Mouse (Mus musculus) heart, embryonic 11.5 days (tissue): ENCODE measurements around the gene Skap1. TPM values are rescaled to one million over a fixed set of nuclear protein-coding genes. Genes with fewer than 3 reads are reported as not detected.

Experiments used
- ATAC-seq: fragments of 200-750 bp; cut with Nextera tagmentation; replicated peaks from 2 replicates; pipeline ENCODE4 v1.8.0; 2017; ENCODE audit warnings: moderate library complexity; ENCODE audit not compliant: insufficient number of reproducible peaks, low FRiP score, low TSS enrichment
- H3K27ac ChIP-seq: fragments of 300-500 bp; sonication (generic); 2 replicates; pipeline ENCODE4 v1.5.1; 2014; ENCODE audit warnings: mild to moderate bottlenecking, low read depth, low read length
- H3K27me3 ChIP-seq: fragments of 300-500 bp; sonication (generic); 2 replicates; pipeline ENCODE4 v1.6.1; 2014; ENCODE audit warnings: mild to moderate bottlenecking, low read length, mixed read lengths; ENCODE audit not compliant: control insufficient read depth, insufficient read depth
- H3K36me3 ChIP-seq: fragments of 300-500 bp; sonication (generic); 2 replicates; pipeline ENCODE4 v1.6.1; 2014; ENCODE audit warnings: mild to moderate bottlenecking, low read length, moderate library complexity, mixed read lengths; ENCODE audit not compliant: control insufficient read depth, insufficient read depth
- H3K4me1 ChIP-seq: fragments of 300-500 bp; sonication (generic); 2 replicates; pipeline ENCODE4 v1.6.1; 2014; ENCODE audit warnings: low read length; ENCODE audit not compliant: control insufficient read depth, insufficient read depth
- H3K4me2 ChIP-seq: fragments of 300-500 bp; sonication (generic); 2 replicates; pipeline ENCODE4 v1.6.1; 2014; ENCODE audit warnings: mild to moderate bottlenecking, moderate library complexity
- H3K4me3 ChIP-seq: fragments of 300-500 bp; sonication (generic); 2 replicates; pipeline ENCODE4 v1.5.1; 2014; ENCODE audit warnings: low read depth, low read length
- H3K9ac ChIP-seq: fragments of 300-500 bp; sonication (generic); 2 replicates; pipeline ENCODE4 v1.6.1; 2014; ENCODE audit warnings: mild to moderate bottlenecking, low read depth, low read length, moderate library complexity
- H3K9me3 ChIP-seq: fragments of 300-500 bp; sonication (generic); replicated peaks from 2 replicates; pipeline ENCODE4 v1.6.1; 2016; ENCODE audit warnings: low read length; ENCODE audit not compliant: control insufficient read depth
- WGBS: fragments of 180-500 bp; shearing (Covaris S2); extraction: QIAGEN DNeasy Blood & Tissue Kit; methylation state at CpG from one replicate; pipeline ENCODE4 v1.1.7; 2014; ENCODE audit not compliant: insufficient replicate concordance; 5-methylcytosine and 5-hydroxymethylcytosine counted together
- polyA plus RNA-seq: library from polyadenylated mRNA; unstranded; fragments of >200 nt; fragmentation: Nextera tagmentation; extraction: Ambion mirVana; gene quantifications from 2 replicates; pipeline ENCODE4 v1.2.1, GENCODE M21; 2014

The Skap1 gene
- polyA plus RNA-seq, 1 experiment from 2014 or later, result 0.46 TPM

GRCm38 (mm10) chr11:96685381-96685780 is 221.0 kb downstream of the Skap1 start:
- no peaks in the 10 kb centered on the region for H3K36me3 ChIP-seq
- no peaks in the 10 kb centered on the region for H3K9me3 ChIP-seq
- H3K4me2 ChIP-seq, result no peak overlapping the region
- H3K4me3 ChIP-seq, result no peak overlapping the region
- H3K4me1 ChIP-seq, result no peaks in the 10 kb centered on the region
- WGBS, result 70% methylated on average over 2 of the region's 2 CpGs
- no peak for ATAC-seq
- no peak overlapping the region for H3K27ac ChIP-seq
- H3K9ac ChIP-seq, result no peak overlapping the region
- H3K27me3 ChIP-seq, result no peaks in the 10 kb centered on the region

GRCm38 (mm10) chr11:96686713-96687280 is 222.4 kb downstream of the Skap1 start:
- H3K4me1 ChIP-seq, result no peaks in the 10 kb centered on the region
- H3K27ac ChIP-seq, result no peak overlapping the region
- no peaks in the 10 kb centered on the region for H3K9me3 ChIP-seq
- WGBS, result 70% methylated on average over 16 of the region's 16 CpGs
- no peak overlapping the region for H3K4me3 ChIP-seq
- no peaks in the 10 kb centered on the region for H3K27me3 ChIP-seq
- no peak overlapping the region for H3K4me2 ChIP-seq
- no peak overlapping the region for H3K9ac ChIP-seq
- no peak for ATAC-seq
- no peaks in the 10 kb centered on the region for H3K36me3 ChIP-seq

GRCm38 (mm10) chr11:96692250-96692649 is 227.9 kb downstream of the Skap1 start:
- H3K9me3 ChIP-seq, result no peaks in the 10 kb centered on the region
- 74% methylated on average over 5 of the region's 5 CpGs for WGBS
- no peaks in the 10 kb centered on the region for H3K36me3 ChIP-seq
- H3K4me1 ChIP-seq, result no peaks in the 10 kb centered on the region
- H3K27ac ChIP-seq, result no peak overlapping the region
- no peak for ATAC-seq
- no peak overlapping the region for H3K4me3 ChIP-seq
- no peak overlapping the region for H3K4me2 ChIP-seq
- H3K27me3 ChIP-seq, result no peaks in the 10 kb centered on the region
- H3K9ac ChIP-seq, result no peak overlapping the region

GRCm38 (mm10) chr11:96693360-96693759 is 229.0 kb downstream of the Skap1 start:
- H3K27me3 ChIP-seq, result no peaks in the 10 kb centered on the region
- no peak overlapping the region for H3K4me2 ChIP-seq
- H3K36me3 ChIP-seq, result no peaks in the 10 kb centered on the region
- H3K9ac ChIP-seq, result no peak overlapping the region
- no peak overlapping the region for H3K4me3 ChIP-seq
- H3K27ac ChIP-seq, result no peak overlapping the region
- H3K9me3 ChIP-seq, result no peaks in the 10 kb centered on the region
- ATAC-seq, result no peak
- no peaks in the 10 kb centered on the region for H3K4me1 ChIP-seq
- 89% methylated on average over 11 of the region's 11 CpGs for WGBS

- Histone ChIP-seq H3K4me2 (no peak overlapping the region), H3K36me3 (no peaks in the 10 kb centered on the region), H3K4me1 (no peaks in the 10 kb centered on the region), H3K9ac (no peak overlapping the region), H3K4me3 (no peak overlapping the region), H3K27ac (no peak overlapping the region), H3K27me3 (no peaks in the 10 kb centered on the region), H3K9me3 (no peaks in the 10 kb centered on the region)
- WGBS, result 79% methylated on average over 12 of the region's 12 CpGs
- ATAC-seq, result no peak
These were observed 230.4 kb downstream of the Skap1 start for GRCm38 (mm10) chr11:96694774-96695173.

- no peak overlapping the region for H3K4me2 ChIP-seq
- no peaks in the 10 kb centered on the region for H3K27me3 ChIP-seq
- no peaks in the 10 kb centered on the region for H3K36me3 ChIP-seq
- H3K4me1 ChIP-seq, result no peaks in the 10 kb centered on the region
- no peak overlapping the region for H3K9ac ChIP-seq
- H3K27ac ChIP-seq, result no peak overlapping the region
- H3K4me3 ChIP-seq, result no peak overlapping the region
- whole genome bisulfite sequencing, result 75% methylated on average over 15 of the region's 15 CpGs
- H3K9me3 ChIP-seq, result no peaks in the 10 kb centered on the region
- ATAC-seq, result no peak
These were observed 231.9 kb downstream of the Skap1 start for GRCm38 (mm10) chr11:96696168-96696727.

GRCm38 (mm10) chr11:96696842-96697455 is 232.6 kb downstream of the Skap1 start:
- Histone ChIP-seq H3K27me3 (no peaks in the 10 kb centered on the region), H3K36me3 (no peaks in the 10 kb centered on the region), H3K27ac (no peak overlapping the region), H3K4me2 (no peak overlapping the region), H3K9me3 (no peaks in the 10 kb centered on the region), H3K9ac (no peak overlapping the region), H3K4me3 (no peak overlapping the region), H3K4me1 (no peaks in the 10 kb centered on the region)
- no peak for ATAC-seq
- WGBS, result 24% methylated on average over 7 of the region's 7 CpGs

- no peak overlapping the region for H3K4me3 ChIP-seq
- no peak overlapping the region for H3K9ac ChIP-seq
- H3K36me3 ChIP-seq, result no peaks in the 10 kb centered on the region
- no peak for ATAC-seq
- H3K4me2 ChIP-seq, result no peak overlapping the region
- no peaks in the 10 kb centered on the region for H3K27me3 ChIP-seq
- H3K27ac ChIP-seq, result no peak overlapping the region
- H3K9me3 ChIP-seq, result no peaks in the 10 kb centered on the region
- H3K4me1 ChIP-seq, result no peaks in the 10 kb centered on the region
- 88% methylated on average over 4 of the region's 4 CpGs for WGBS
These were observed 233.1 kb downstream of the Skap1 start for GRCm38 (mm10) chr11:96697467-96697866.

GRCm38 (mm10) chr11:96703813-96704212 is 239.4 kb downstream of the Skap1 start:
- Histone ChIP-seq H3K9ac (no peak overlapping the region), H3K4me3 (no peak overlapping the region), H3K27me3 (peaks cover 13% of the 10 kb centered on the region), H3K4me2 (no peak overlapping the region), H3K4me1 (no peaks in the 10 kb centered on the region; the same call in 1 of the 2 replicates), H3K9me3 (no peaks in the 10 kb centered on the region), H3K36me3 (no peaks in the 10 kb centered on the region), H3K27ac (no peak overlapping the region)
- ATAC-seq, result no peak
- WGBS, result 70% methylated on average over 8 of the region's 8 CpGs
